Mouse (Mus musculus) brain, adult 2 months (tissue): Measurements from ENCODE around the gene Socs7.
A peak's percentile ranks its signal among the peaks of the same experiment; 100 is the strongest.

Source experiments
- DNase-seq: peaks from one replicate; pipeline ENCODE4 v3.0.0; 2011; ENCODE audit warnings: low read depth, low spot score

Gene Socs7

DNA sequence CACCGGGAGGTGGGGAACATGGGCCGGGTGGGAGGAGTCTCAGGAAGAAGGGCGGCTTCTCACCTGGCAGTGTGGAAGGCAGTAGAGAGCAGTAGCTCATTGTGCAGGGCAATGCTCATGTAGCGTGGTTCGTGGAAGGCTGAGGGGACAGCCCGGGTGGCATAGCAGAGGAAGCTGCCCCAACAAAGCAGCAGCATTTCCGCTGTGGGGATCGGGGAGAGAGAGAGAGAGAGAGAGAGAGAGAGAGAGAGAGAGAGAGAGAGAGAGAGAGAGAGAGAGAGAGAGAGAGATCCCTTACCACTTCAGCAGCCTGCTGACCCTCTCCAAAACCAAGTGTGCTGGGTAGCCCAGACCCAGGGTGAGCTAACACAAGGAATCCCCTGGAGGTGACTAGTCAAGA lies 19.2 kb upstream of the Socs7 start:
- no peak for DNase-seq

- DNase-seq, result no peak
These were observed 18.7 kb upstream of the Socs7 start for GRCm38 (mm10) chr11:97343619-97344018.

- no peak for DNase-seq
These were observed 16.9 kb upstream of the Socs7 start for GRCm38 (mm10) chr11:97345446-97345845.

GRCm38 (mm10) chr11:97346383-97346782 lies 16.0 kb upstream of the Socs7 start:
- peak; percentile 77 for DNase-seq

DNA sequence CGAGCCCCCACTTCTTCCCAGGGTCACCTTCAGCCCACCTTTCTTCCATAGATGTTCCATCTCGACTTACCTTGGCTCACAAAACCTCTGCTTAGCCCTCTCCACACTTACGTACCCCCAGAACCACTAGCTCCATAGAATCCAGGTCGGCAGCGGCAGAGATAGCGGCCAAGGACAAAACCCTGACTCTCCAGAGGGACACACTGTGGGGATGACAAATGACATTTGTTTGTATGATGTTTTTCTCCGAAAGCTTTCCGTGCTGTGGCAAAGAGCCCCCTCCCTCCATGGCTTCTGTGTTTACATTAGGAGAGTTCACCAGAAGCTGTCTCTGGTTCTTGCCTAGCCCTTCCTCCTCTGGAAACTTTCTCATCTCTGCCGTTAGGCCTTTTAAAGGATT lies 15.1 kb upstream of the Socs7 start:
- no peak for DNase-seq

DNA sequence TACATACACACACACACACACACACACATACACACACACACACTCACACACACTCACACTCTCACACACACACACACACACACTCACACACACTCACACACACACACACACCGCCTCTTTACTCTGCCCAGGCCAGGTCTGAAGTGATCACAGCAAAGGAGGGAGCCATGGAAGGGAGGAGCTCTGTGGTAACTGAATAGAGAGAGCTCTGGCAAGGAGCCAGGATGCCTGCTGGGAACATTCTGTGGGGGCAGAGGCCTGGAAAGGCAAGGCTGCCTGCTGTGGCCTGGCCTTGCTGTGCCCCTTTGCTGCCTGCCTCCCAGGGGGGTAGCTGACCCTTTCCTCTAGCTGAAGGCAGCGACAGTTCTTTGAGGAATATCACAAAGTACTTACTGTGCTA lies 12.3 kb upstream of the Socs7 start:
- DNase-seq, result peak; percentile 81

- DNase-seq, result no peak
These were observed 10.2 kb upstream of the Socs7 start, which contains the start of gene Gpr179 for GRCm38 (mm10) chr11:97352027-97352684. Gpr179 (minus strand) TSS chr11:97352077.

- no peak for DNase-seq
These were observed 9.3 kb upstream of the Socs7 start for GRCm38 (mm10) chr11:97352935-97353597.

- DNase-seq, result no peak
These were observed 7.7 kb upstream of the Socs7 start for GRCm38 (mm10) chr11:97354646-97355045.

DNA sequence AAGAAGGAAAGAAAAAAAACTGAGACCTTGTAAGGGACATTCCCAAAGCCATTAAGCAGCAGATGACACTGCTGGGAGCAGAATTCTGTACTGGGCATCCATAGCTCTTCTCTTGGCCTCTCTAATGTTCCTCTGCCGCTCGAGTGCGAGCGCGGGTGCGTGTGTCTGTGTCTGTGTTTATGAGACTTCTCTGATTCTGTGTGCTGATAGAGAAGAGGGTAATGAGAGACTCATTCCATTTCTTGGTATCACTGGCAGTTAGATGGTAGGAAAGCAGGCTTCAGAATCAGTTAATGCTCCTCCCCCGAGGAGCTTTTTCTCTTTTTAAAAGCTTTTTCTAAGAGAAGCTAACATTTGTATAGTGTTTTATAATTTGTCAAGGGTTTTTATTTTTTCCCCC lies 7.1 kb upstream of the Socs7 start:
- DNase-seq, result no peak

DNA sequence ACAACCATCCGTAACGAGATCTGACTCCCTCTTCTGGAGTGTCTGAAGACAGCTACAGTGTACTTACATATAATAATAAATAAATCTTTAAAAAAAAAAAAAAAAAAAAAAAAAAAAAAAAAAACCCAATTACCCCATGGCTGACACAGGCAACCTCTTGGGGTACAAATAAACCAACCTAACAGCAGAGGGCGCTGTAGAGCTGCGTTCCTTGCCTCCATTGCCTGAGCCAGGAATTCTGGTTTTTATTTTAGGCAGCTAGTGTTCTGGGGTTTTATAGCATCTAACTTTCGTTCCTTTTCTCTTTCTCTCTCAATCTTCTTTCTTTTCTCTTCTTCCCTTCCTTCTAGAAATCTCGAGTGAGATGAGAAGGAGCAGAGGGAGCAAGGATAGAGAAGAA lies 4.7 kb upstream of the Socs7 start:
- peak; percentile 90 for DNase-seq

DNA sequence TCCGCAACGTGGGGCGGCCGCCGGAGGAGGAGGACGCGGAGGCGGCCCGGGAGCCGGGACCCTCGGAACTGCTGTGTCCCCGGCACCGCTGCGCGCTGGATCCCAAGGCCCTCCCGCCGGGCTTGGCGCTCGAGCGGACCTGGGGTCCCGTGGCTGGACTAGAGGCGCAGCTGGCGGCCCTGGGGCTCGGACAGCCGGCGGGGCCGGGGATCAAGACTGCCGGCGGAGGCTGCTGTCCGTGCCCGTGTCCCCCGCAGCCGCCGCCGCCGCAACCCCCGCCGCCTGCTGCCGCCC lies 245 bp downstream of the Socs7 start:
- DNase-seq, result no peak

DNA sequence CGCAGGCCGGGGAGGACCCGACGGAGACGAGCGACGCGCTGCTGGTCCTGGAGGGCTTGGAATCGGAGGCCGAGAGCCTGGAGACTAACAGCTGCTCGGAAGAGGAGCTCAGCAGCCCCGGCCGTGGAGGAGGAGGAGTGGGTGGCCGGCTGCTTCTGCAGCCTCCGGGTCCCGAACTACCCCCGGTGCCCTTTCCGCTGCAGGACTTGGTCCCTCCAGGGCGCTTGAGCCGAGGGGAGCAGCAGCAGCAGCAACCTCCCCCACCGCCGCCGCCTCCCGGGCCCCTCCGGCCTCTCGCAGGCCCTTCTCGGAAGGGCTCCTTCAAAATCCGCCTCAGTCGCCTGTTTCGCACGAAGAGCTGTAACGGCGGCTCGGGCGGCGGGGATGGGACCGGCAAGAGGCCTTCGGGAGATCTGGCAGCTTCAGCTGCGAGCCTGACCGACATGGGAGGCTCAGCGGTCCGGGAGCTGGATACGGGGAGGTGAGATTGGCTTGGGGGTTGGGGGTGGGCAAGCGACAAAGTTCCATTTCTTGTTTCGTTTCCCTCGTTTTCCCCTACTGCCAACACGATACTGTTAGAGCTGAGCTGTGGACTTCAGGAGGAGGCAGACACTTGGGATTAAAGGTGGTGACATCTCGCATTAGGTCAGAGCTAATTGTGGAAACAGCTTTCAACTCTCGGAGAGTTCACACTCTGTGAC lies 742 bp downstream of the Socs7 start:
- DNase-seq, result peak; percentile 53

- no peak for DNase-seq
These were observed 1.3 kb downstream of the Socs7 start for GRCm38 (mm10) chr11:97363644-97363995.

DNA sequence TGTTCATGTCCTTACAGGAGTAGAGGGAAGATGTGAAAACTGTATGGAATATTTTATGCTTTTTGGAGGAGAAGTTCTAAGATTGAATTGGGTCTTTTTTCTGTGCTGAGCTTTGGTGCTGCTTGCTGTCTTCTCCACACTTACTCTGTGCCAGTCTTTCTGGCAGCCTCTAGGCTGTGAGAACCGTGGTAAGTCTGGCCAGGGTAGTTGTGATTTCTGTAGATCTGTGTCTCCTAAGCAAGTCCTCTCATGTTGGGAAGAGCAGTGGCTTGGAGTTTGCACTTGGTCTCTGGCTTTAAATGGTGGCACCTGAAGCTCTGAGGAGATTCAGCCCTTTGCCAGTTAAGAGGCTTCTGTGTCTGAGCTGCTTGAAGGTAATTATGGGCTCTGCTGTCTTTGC lies 3.2 kb downstream of the Socs7 start:
- peak; percentile 70 for DNase-seq

- DNase-seq, result peak; percentile 57
These were observed 6.2 kb downstream of the Socs7 start for GRCm38 (mm10) chr11:97368501-97368900.

DNA sequence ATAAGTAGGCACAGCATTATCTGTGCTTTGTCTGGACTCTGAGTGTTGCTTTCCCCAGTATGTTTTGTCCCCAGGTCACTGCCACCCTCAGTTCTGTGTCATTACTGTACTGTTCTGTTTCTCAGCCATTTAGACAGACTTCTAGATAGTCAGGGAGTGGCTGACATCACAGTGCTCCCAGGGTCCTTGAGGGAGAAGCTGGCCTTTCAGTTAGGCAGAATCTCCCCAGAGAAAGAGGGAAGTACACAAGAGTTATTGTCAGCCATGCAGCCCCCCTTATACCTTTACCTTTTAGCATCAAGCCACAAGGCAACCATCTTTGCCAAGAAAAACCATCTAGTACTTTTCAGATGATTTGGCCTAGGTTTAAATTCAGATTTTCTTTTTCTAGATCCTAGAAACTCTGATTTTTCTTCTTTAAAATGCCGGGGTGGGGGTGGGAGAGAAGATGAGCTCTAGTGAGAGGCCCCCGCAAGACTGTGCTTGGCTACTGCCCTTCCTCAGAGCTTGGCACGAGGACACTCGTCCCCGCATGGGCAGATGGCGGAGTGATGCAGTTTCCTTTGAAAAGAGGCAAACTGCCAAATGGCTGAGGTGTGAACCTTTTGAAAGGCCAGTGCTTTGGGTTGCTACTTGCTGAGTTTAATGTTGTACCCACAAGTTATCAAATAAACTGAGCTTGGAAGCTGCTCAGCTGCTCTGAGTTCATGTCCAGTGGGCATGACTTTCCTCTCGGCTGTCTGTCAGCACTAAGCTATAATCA lies 8.2 kb downstream of the Socs7 start:
- DNase-seq, result peak; percentile 98

DNA sequence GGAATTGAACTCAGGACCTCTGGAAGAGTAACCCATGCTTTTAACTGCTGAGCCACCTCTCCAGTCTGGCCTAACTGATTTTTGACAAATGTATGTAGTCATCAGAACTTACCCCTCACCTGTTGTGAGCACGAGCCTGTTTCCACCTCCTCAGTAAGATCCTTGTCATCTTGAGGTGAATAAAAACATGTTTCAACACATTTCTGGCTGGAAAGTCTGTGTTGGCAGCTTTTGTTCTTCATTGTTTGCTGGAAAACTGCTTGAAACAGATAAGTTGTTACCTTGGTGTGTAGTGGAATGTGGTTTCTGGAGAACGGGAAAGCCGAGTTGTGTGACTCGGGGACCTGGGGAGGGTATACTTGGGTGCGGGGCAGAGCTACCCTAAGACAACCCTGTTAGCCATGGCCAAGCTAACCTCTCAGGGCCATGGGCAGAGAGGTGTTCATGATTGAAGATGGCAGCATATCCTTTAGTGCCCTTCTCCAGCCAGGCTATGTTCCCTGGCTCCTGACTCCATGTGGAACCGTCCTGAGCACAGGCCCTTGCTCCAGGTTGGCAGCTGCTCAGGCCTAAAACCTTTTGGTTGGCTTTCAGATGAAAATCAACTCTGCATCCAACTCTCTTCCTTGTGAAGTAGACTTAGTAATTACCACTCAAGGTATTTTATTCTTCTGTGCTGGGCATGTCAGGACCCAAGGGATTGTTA lies 10.0 kb downstream of the Socs7 start:
- peak; percentile 79 for DNase-seq

DNA sequence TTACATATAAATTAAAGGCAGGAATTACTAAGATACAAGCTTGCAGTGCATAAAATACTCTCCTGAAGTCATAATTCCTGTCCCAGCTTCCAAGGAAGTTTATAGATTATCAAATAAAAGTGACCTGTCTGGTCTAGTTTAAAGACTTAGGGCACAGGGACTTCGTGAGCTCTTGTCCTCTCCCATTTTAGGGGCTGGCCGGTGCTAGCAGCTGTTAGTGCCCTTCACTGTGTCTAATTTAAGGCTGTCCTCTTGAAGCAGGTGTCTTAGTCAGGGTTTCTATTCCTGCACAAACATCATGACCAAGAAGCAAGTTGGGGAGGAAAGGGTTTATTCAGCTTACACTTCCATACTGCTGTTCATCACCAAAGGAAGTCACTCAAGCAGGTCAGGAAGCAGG lies 11.1 kb downstream of the Socs7 start:
- DNase-seq, result no peak

- no peak for DNase-seq
These were observed 17.7 kb downstream of the Socs7 start for GRCm38 (mm10) chr11:97380036-97380435.

GRCm38 (mm10) chr11:97383017-97383416 lies 20.7 kb downstream of the Socs7 start:
- no peak for DNase-seq

- peak; percentile 77 for DNase-seq
These were observed 21.4 kb downstream of the Socs7 start for GRCm38 (mm10) chr11:97383764-97384163.
